Mouse (Mus musculus): ENCODE measurements around the gene Tmem140.

Tmem140 gene

GRCm38 (mm10) chr6:34862791-34863403 is at the start of gene Tmem140:
TSS of gene Tmem140 (plus strand) at chr6:34863146.
- no peak for DNase-seq (ENCODE audit: low read depth, low spot score)

GRCm38 (mm10) chr6:34824406-34824805 is 38.5 kb upstream of the Tmem140 start:
- no peak for DNase-seq (ENCODE audit: low read depth, low spot score)

- no peak for DNase-seq (ENCODE audit: low read depth, low spot score)
These were observed 30.6 kb upstream of the Tmem140 start for GRCm38 (mm10) chr6:34832352-34832751.

- no peak for DNase-seq (ENCODE audit: low read depth, low spot score)
These were observed 1.3 kb upstream of the Tmem140 start for GRCm38 (mm10) chr6:34861546-34862053.

GRCm38 (mm10) chr6:34862381-34862780 is 565 bp upstream of the Tmem140 start:
- DNase-seq (ENCODE audit: low read depth, low spot score): no peak

GRCm38 (mm10) chr6:34863786-34864514 is 1.0 kb downstream of the Tmem140 start:
- DNase-seq (ENCODE audit: low read depth, low spot score): no peak

GRCm38 (mm10) chr6:34865213-34865612 is 2.3 kb downstream of the Tmem140 start:
- DNase-seq (ENCODE audit: low read depth, low spot score): no peak

- no peak for DNase-seq (ENCODE audit: low read depth, low spot score)
These were observed 3.0 kb downstream of the Tmem140 start for GRCm38 (mm10) chr6:34865711-34866593.

- no peak for DNase-seq (ENCODE audit: low read depth, low spot score)
These were observed 3.8 kb downstream of the Tmem140 start for GRCm38 (mm10) chr6:34866786-34867185.

- no peak for DNase-seq (ENCODE audit: low read depth, low spot score)
These were observed 4.5 kb downstream of the Tmem140 start for GRCm38 (mm10) chr6:34867301-34867994.

- DNase-seq (ENCODE audit: low read depth, low spot score): no peak
These were observed 5.0 kb downstream of the Tmem140 start for GRCm38 (mm10) chr6:34867995-34868350.

- no peak for DNase-seq (ENCODE audit: low read depth, low spot score)
These were observed 5.7 kb downstream of the Tmem140 start for GRCm38 (mm10) chr6:34868507-34869217.

GRCm38 (mm10) chr6:34869225-34869915 is 6.4 kb downstream of the Tmem140 start:
- no peak for DNase-seq (ENCODE audit: low read depth, low spot score)

GRCm38 (mm10) chr6:34870136-34870535 is 7.2 kb downstream of the Tmem140 start:
- DNase-seq (ENCODE audit: low read depth, low spot score): no peak

GRCm38 (mm10) chr6:34870724-34871123 is 7.8 kb downstream of the Tmem140 start:
- DNase-seq (ENCODE audit: low read depth, low spot score): no peak

GRCm38 (mm10) chr6:34871929-34872328 is 9.0 kb downstream of the Tmem140 start:
- no peak for DNase-seq (ENCODE audit: low read depth, low spot score)

GRCm38 (mm10) chr6:34872871-34873270 is 9.9 kb downstream of the Tmem140 start:
- DNase-seq (ENCODE audit: low read depth, low spot score): no peak

GRCm38 (mm10) chr6:34874101-34874921 is 11.4 kb downstream of the Tmem140 start:
- no peak for DNase-seq (ENCODE audit: low read depth, low spot score)

GRCm38 (mm10) chr6:34875268-34875761 is 12.4 kb downstream of the Tmem140 start:
- DNase-seq (ENCODE audit: low read depth, low spot score): no peak
